Mouse (Mus musculus) heart, adult 11 months (tissue): ENCODE measurements around the gene Ctdnep1.

Source experiments
- DNase-seq: peaks from one replicate; pipeline ENCODE4 v3.0.0; 2022

The Ctdnep1 gene

DNA sequence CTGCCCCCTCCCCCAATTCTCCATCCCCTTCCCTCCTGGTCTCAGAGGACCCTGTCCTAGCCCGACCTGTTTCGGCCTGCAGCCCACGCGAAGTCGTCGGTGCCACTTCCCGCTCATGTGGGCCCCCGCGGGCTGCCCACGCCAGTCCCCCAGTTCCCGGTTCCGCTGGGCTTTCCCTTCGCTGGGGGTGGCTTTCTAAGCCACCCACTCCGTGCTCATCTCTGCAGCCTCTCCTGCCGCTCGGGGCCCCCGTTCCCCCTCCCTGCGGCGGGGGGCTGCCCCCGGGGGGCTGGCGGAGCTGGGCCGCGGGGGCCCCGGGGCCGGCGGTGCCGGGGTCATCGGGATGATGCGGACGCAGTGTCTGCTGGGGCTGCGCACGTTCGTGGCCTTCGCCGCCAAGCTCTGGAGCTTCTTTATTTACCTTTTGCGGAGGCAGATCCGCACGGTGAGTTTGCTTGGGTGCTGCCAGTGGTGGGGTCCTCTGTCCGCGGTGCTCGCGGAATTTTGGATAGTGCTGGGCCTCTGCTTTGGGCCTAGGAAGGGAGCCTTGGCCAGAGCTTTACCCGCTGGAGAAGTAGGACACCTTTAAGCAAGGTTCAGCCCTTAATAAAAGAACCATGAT, at the start of gene Ctdnep1:
Ctdnep1 (plus strand) TSS at position 16 of the 622 bp plus-strand sequence.
- DNase-seq, result no peak

DNA sequence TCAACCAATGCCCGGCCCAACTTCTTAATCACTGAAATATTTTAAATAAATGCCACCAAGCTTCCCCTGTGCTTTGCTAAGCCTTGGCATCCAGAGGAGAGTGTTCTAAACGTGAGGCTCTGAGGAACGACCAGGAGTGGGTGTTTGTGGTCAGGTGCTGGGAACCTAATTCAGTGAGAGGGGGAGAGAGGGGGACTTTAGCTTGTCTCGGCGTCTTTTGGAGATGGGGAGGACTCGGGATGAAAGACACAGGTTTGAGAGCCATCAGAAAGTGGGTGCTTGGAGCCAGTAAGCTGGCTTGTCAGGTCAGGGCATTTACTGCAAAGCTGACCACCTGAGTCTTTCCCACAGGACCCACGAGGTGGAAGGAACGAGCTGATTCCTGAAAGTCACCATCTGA, 49.2 kb upstream of the Ctdnep1 start:
- DNase-seq, result peak; percentile 87

GRCm38 (mm10) chr11:69932254-69932653, 48.7 kb upstream of the Ctdnep1 start:
- no peak for DNase-seq

GRCm38 (mm10) chr11:69933066-69933465, 47.9 kb upstream of the Ctdnep1 start:
- DNase-seq, result no peak

DNA sequence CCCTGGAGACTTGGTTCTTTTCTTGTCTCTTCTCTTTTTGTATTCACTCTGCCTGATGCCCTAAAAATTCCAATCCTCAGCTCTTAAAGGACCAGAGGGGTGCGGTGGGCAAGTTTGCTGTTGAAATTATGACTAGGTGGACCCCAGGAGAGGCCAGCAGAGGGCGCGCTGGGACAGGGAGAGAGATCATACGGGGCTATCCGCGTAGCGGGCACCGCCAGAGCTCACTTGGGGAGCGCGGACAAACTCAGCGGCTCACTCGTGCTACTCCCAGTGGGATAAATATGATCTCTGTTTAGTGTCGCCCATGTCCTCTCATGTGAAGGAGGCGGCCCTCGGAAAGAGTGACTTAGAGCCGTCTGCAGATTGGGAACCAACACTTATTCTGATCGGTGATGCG, 46.8 kb upstream of the Ctdnep1 start:
- peak; percentile 98 for DNase-seq

DNA sequence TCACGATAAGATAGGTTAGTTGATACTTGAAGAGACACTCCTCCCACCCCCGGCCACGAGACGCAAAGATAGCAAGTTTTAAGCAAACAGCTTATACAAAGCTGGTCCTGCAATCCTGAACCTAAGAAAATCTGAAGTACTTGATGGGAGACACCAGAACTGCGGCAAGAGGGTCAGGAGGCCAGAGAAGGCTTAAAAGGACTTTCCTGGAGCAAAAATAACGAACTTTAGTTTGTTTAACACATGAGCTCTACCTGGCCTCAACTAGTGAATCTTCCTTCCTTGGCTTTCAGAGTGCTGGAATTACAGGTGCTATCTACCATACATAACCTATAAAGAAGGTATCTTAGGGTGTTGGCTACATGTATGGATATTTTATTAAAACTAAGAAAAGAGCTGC, 46.3 kb upstream of the Ctdnep1 start:
- DNase-seq, result no peak

DNA sequence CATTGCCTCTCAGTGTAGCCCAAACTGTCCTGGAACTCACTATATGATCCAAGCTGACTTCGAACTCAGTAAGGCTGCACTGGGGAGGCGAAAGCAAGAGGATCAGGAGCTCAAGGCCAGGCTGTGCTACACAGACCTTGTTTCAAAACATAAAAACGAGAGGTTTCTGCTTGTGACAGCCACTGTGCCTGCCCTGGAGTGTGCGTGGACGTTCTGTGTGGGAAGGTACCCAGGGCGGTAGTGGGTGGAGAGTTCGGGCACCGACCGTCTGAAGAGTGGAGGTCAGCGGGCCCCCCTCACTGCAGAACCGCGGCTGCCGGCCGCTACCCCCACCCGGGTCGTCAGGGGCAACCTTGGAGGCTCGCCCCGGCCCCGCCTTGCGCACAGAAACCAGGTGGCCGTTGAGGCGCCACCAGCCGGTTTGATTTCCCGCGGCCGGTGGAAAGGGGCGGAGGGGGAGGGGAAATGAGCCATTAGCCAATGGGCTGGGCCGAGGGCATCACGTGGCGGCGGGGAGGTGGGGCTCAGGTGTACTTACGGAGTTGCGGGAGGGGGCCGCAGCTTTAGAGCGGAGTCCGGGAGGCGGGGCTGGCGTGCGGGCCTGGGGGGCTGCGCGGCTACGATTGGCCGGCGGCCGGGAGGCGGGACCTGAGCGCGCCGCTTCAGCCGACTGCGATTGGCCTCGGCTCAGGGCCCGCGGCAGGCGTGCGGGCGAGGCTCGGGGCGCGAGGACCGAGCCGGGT, 45.6 kb upstream of the Ctdnep1 start, which contains the start of gene Ybx2:
Ybx2 (plus strand) TSS at position 660 of the 743 bp plus-strand sequence.
- peak; percentile 99 for DNase-seq

GRCm38 (mm10) chr11:69936156-69936555, 44.8 kb upstream of the Ctdnep1 start:
- no peak for DNase-seq

GRCm38 (mm10) chr11:69936714-69937347, 44.1 kb upstream of the Ctdnep1 start:
- peak; percentile 93 for DNase-seq

DNA sequence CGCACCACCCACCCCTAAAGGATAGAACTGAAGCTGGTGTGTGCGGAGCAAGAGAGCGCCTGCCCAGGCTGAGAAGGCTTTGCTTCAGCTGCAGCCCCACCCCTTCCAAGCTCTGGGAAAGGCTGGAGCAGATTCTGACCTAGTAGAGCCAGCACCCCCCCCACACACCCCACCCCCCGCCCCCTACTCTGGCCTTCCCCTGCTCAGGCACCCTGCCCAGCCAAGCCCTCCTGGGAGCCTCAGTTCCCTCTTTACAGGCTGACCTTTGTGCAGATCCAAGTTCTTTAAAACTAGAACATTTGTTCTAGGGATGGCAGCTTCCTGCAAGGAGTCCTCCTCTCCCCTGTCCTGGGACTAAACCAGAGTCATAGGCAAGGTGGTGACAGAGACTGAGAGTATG, 43.6 kb upstream of the Ctdnep1 start:
- peak; percentile 97 for DNase-seq

DNA sequence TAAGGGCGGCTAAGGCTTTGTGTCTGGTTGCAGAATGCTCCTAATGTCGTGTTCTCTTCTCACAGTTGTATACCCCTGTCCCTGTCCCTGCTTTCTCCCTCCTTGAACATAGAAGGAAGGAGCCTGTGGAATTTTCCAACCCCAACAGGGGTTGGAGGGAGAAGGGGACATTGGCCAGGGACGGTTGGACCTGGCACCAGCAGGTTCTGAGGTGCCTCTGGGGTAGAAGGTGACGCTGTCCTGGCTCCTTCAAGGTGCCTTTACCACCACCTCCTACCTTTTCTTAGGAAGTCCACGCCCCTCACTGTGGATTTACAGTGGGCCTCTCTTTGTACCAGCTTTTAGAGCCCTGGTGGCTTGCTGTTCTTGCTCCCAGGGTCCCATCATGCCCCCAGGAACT, 43.1 kb upstream of the Ctdnep1 start:
- no peak for DNase-seq

DNA sequence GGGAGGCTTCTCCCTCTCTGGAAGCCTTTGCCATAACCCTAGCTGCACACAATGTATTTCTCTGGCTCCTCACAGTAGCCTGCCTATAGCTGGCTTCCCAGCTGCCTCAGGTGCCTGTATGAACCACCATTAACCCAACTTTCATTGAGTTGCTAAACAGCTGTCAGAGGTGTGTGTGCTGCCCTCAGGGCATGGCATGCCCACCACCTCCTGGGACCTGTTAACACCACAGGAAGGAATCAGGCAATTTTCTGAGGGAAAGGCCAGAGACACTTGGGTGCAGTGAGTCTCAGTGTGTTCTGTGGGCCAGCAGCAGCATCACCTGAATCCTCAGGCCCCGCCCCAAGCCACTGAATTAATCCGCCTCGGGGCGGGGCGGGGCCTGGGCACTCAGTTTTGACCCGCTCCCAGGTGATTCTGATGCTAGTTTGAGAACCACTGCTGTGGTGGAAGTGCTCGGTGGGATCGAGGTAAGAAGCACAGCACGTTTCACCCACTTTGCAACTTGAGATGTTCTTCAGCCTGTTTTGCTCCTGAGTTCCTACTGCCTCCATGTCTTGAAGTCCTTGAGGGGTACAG, 42.5 kb upstream of the Ctdnep1 start:
- DNase-seq, result peak; percentile 92

GRCm38 (mm10) chr11:69939181-69939580, 41.8 kb upstream of the Ctdnep1 start:
- DNase-seq, result peak; percentile 94

GRCm38 (mm10) chr11:69939731-69940130, 41.2 kb upstream of the Ctdnep1 start:
- peak; percentile 91 for DNase-seq

GRCm38 (mm10) chr11:69940962-69941361, 40.0 kb upstream of the Ctdnep1 start:
- DNase-seq, result peak; percentile 90

GRCm38 (mm10) chr11:69945216-69945615, 35.7 kb upstream of the Ctdnep1 start:
- no peak for DNase-seq

DNA sequence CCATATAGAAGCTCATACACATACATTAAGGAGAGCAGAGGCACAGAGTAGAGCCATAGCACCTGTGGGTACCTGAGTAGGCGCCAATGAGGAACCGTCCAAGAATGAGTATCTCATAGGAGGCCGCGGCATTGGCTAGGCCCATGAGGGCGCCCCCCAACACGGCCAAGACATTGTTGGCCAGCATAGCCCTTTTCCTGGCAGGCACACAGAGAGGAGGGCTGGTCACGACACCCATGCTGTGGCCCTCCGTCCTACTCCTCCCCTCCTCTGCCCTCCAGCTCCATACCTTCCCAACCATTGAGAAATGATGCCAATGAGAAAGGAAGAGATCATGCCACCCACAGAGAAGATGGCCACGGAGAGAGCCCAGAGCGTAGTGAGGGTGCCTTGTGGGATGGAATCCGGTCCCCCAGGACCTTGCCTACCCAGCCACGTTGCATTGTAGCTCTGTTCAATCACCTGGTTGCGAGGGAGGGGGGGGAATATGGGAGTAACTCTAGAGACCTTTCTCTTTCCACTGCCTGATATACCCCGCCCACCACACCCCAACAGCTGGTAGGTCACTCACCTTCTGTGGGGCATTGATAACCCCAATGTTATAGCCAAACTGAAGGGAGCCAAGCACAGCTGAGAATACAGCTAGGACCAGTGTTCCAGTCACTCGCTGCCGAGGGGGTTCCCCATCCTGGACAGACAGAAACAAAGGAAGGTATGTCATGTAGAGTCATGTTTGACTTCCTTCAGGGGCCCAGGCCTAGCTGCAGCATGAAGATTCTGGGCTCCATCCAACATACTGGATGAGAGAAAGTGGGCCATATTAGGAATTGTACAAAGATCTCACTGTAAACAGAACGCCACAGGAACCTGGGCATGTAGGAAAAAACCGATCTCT, 34.7 kb upstream of the Ctdnep1 start:
- peak; percentile 93 for DNase-seq

DNA sequence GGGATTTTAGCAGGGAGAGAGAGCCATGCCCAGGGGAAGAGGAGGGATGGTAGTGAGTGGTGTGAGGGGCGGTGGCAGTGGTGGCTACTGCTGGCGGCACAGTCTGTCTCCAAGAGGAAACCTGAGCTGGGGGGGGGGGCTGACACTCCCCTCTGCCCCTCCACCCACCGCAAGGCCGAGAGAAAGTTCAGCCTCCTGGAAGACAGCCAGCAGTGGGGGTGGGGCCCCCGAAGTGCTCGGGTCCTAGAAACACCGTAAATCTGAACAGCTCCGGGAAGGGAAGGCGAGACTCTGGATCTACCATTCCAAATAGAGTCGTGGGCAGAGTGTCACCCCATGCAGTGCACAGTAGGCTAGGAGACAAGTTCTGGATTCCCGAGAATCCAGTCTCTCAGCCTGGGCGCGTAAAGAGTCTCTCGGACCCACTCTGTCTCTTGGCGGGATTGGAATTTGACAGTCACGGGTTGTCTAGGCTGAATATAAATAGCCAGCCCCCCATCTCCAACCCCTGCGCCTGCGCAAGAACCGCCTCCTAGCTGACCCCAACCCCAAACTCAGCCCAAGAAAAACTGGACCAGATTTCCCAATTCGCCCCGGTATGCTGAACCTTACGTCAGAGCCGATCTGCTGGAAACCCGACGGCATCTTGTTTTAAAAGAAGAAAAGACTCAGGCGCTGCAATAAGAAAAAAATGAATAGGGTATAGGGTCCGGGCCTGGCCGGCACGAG, 33.5 kb upstream of the Ctdnep1 start:
- DNase-seq, result peak; percentile 98

GRCm38 (mm10) chr11:69948066-69948762, 32.7 kb upstream of the Ctdnep1 start, which contains the start of gene Slc2a4:
TSS of gene Slc2a4 (minus strand) at chr11:69948188.
- DNase-seq, result peak; percentile 99

GRCm38 (mm10) chr11:69948763-69949150, 32.2 kb upstream of the Ctdnep1 start:
- DNase-seq, result peak; percentile 99
